Mouse (Mus musculus) gastrocnemius, postnatal 14 days (tissue): ENCODE results near the gene Mapk11. TPM values are rescaled to one million over a fixed set of nuclear protein-coding genes. Genes with fewer than 3 reads are reported as not detected.
A peak's percentile ranks its signal among the peaks of the same experiment; 100 is the strongest.

Source experiments
- DNase-seq: peaks from one replicate; pipeline ENCODE4 v3.0.0; 2021; ENCODE audit warnings: mixed read lengths
- intact Hi-C: fragments of 180-260 bp; cut with DNase I; formaldehyde crosslinking; loops from one replicate; pipeline ENCODE4 v1.15.1; 2025; ENCODE audit warnings: low total_unique reads
- microRNA-seq, 2 experiments: library from miRNA; unstranded; fragments of <30 nt; microRNA quantifications; one replicate each; pipeline ENCODE4 v1.2.0; 2021
- total RNA-seq, 2 experiments: library from RNA; stranded (reverse); gene quantifications; 2 replicates each; pipeline ENCODE4 v1.2.3; 2021

The Mapk11 gene
- total RNA-seq, 2 experiments from 2014 or later = 1.7 TPM

DNA sequence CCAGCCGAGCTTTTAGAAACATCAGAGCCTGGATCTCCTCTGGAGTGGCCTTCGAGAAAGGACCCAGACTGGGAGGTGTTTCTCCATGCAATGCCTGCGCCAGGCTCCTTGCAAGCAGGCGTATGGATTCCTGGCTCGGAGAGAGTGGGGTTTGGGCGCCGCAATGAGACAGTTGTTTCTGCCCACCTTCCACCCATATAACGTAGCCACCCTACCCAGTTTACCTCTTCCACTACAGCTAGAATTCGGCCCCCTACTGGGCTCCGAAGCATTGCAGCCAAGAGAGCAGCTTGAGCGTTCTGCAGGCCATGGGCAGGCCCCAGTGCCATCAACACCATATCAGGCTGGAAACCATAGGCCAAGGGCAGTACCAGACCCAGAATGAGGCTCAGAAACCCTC is 25.8 kb downstream of the Mapk11 start:
- DNase-seq = no peak

DNA sequence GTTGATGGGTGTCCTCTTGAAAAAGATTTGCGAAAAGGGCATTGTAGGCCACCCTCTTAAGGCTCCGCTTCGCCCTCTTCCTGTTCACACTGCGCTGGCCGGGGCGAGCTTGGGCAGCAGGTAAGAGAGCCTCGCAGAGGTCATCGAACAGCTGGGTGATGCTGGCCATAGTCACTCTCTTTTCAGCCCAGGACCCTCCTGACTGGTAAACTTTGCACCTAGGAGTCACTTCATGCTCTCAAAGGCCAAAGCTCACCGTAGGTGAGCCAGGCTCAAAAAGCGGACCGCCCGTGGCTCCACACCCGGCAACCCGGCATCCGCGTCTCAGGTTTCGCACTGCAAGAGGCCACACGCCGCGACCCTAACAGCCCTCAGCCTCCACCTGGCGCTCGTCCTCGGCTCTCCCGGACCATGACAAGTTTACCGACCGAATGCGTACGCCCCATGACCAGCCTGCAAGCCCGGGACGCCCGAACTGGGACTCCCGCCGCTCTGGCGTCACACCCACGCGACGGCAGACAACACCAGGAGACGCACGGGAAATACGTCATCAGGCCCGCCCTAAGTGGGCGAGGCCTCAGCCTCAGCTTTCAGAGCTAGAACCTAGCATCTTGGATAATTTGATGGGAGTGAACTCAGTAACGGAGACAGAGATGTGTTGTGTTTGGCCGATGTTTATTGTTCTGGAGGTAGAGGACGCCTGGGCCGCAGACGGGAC is 26.6 kb downstream of the Mapk11 start, which contains the start of gene Tubgcp6:
TSS of gene Tubgcp6 (minus strand) at position 464 of the 718 bp plus-strand sequence.
- peak; percentile 94 for DNase-seq
- intact Hi-C loops = no loop called here

More for the DNA sequence above, 25.8 kb downstream of the Mapk11 start:
- intact Hi-C loops = no loop called here

DNA sequence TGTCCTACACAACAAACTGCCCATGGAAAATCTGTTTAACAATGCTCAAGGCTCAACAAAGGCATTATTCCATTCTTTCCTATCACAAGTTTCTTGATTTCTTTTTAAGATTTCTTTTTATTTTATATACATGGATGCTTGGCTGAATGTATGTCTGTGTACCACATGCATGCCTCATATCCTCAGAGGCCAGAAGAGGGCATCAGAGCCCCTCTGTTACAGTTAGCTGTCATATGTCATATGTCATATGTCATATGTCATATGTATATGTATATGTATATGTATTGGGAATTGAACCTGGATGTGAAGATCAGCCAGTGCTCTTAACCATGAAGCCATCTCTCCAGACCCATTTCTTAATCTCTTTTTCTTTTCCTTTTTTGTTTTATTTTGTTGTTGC is 31.4 kb downstream of the Mapk11 start:
- no peak for DNase-seq
- intact Hi-C loops = no loop called here

DNA sequence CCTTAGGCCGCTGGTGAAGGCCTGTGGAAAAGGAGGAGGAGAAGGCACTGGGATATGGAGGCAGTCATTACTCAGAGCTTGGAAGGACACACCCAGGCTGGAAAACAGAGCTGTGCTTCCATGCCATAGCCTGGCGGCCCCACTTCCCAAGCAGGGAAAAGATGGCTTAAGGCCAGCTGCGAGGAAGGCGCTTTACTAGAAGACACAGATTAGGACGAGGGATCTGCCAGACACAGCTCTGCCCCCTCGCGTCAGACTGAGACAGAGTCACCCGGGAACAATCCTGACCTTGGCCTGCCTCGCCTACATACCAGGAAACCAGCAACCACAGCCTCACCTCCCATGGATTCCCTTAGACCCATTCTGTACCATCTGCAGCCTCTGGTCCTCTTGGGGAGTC is 39.3 kb downstream of the Mapk11 start:
- intact Hi-C loops = no loop called here
- DNase-seq = no peak

DNA sequence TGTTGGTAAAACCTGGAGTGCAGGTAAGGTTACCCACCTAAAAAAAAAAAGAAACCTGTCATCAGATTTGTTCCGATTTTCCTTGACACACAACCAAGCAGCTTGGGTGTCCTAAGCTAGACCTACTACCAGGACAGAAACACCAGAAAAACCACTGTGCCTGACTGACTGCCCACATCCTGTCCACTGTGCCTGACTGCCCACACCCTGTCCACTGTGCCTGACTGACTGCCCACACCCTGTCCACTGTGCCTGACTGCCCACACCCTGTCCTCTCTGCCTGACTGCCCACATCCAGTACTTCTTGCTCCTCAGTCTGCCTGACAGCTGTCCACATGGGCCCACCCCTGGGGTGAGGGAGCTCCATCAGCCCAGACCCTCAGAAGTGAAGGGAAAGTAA is 42.5 kb downstream of the Mapk11 start:
- intact Hi-C loops = no loop called here
- no peak for DNase-seq

DNA sequence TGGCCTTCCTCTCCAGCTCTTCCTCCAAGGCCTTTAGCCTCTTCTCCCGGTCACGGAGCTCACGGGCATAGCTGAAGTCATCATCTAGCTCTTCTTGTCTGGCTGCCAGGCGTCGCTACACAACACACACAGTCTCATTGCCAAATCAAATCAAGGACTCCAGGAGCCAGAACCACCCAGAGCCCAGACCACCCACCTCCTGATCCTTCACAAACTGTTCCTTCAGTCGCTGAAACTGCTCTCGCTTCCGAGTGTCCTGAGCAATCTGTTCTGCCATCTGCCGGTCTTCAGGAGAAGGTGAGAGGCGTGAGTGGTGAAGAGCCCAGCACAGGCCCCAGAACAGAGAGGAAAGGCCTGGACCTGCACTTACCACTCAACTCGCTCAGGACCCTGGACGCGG is 43.4 kb downstream of the Mapk11 start:
- no peak for DNase-seq
- intact Hi-C loops = no loop called here

DNA sequence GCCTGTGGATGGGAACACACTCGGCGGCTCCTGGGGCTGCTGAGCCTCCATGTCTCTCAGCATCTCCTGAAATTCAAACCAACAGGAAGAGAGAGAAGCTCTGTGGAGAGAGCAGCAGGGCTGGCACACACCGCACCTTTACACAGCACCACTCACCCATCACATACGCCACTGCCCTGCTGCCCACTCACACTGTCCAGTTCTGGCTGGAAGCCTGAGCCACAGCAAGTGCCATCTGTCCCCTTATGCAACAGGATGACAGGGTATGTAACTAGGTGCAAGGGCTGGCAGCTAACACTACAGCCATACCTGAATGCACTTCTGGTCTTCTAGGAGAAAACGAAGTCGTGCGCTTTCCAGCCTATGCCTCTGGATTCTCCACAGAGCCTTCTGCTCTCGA is 45.0 kb downstream of the Mapk11 start:
- intact Hi-C loops = no loop called here
- no peak for DNase-seq

DNA sequence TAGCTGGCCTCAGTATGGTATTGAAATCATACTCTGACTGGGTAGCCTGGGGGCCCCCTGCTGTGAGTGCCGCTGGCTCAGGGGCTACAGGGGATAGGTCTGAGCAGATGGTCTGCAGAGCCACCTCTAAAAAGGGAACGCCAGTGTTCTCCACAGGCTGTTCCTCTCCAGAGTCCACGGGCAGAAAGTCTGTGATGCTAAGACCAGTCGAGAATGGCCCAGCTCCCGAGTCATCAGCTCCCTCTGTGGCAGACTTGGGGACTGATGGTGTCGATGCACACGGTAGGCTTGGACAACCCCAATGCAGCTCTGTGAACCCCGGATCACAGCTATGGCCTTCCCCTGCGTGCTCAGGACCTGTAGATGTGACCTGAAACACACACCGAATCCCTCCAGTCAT is 45.5 kb downstream of the Mapk11 start:
- intact Hi-C loops = no loop called here
- DNase-seq = no peak

DNA sequence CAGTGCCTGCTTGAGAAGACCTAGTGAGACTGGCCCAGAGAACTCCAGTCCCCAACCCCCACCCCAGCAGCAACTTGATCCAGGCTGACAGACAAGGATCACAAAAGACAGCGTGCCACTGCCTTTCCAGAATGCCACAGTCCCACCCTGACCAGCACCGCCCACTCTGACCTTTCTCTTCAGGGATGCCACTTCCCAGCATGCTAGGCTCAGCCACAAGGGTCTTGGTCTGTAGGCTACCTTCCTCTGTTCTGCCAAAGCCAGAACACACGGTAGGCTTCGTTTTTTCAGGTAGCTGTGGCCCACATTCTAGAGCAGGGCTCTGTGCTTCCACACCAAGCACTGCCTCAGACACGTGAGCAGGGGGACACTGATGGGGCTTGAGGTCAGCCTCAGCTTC is 46.8 kb downstream of the Mapk11 start:
- DNase-seq = no peak
- intact Hi-C loops = no loop called here

DNA sequence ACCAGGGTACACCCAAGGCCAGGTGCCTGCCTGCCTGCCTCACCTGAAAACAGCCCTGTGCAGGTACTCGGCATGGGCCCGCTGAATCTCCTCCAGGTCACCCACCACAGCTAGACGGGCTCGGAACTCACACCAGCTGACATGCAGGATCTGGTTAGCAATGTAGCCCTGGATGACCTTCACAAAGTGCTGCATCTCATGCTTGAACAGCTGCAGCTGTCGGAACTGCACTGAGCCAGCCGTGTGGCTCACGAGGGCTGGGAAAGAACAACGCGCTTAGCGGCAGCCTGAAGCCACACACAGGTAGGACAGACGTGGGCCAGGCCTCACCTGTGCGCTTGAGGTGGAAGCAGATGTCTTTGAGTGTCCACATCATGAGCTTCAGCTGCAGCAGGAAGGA is 48.6 kb downstream of the Mapk11 start:
- intact Hi-C loops = no loop called here
- peak; percentile 32 for DNase-seq

DNA sequence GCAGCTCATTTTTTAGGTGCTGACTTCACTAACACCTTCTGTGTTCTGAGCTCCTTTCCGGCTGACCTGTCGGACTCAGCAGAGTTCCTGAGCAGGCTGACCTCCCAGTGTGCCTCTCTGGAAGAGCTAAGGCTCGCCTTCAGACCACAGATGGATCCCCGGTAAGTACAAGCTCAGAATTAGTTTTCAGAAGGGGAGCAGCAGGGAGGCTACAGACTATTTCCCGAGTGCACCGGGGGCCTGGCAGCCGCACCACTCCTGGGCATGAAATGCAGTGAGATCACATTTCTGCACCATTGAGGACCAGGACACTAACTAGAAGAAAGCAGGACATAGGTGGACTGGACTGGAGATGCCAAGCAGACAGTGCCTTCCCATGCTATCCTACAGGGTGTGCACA is 50.8 kb downstream of the Mapk11 start:
- DNase-seq = no peak
- intact Hi-C loops = no loop called here

DNA sequence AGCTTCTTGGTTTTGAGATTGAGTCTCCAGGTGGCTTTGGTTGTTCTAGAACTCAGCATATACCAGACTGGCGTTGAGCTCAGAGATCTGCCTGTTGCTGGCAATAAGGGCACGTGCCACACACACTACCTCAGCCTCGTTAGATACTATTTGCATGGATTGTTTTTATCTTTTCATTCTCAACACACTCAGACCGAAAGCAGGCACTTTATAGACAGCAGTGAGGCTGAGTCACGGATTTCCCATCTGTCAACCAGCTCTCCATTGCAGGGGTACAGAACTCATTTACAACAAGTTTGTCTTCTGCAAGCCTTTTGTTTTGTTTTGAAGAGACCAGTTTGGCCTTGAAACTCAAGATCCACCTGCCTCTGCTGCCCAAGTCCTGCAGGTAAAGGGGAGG is 52.0 kb downstream of the Mapk11 start:
- intact Hi-C loops = no loop called here
- no peak for DNase-seq

Small RNA genes lying within 50 kb of the gene (microRNA-seq; reads per million reads assigned to microRNA genes)
- 0 to 2.2 reads per million in 2 experiments for gene Mir6958
- 0 reads per million in 2 experiments for gene Mir7118

Other genes starting within 250 kb of the Mapk11 start
- gene Ttll8, start 195.2 kb downstream of the Mapk11 start, total RNA-seq = not detected
- under 1 TPM; 0.10 to 0.11 TPM for gene Mlc1, start 170.6 kb downstream of the Mapk11 start, total RNA-seq
- gene Mov10l1, start 166.7 kb downstream of the Mapk11 start, total RNA-seq = not detected
- under 1 TPM in 1 of 2 experiments, not detected in 1; 0.27 TPM for gene Panx2, start 89.9 kb downstream of the Mapk11 start, total RNA-seq
- gene Trabd, start 74.5 kb downstream of the Mapk11 start, total RNA-seq = 10 to 100 TPM; 20.4 to 23.6 TPM
- 10 to 100 TPM in 1 of 2 experiments, 1 to 10 TPM in 1; 9.8 to 10.1 TPM for gene Selenoo, start 60.5 kb downstream of the Mapk11 start, total RNA-seq
- 1 to 10 TPM; 7.2 to 7.3 TPM for gene Tubgcp6, start 26.5 kb downstream of the Mapk11 start, total RNA-seq
- gene Hdac10, start 20.9 kb downstream of the Mapk11 start, total RNA-seq = 1 to 10 TPM; 5.6 to 6.2 TPM
- gene Mapk12, start 8.9 kb downstream of the Mapk11 start, total RNA-seq = 100 to 1,000 TPM in 1 of 2 experiments, 10 to 100 TPM in 1; 91.5 to 104 TPM
- gene Plxnb2, start 31.2 kb upstream of the Mapk11 start, total RNA-seq = 10 to 100 TPM; 20.9 to 23.8 TPM
- gene Dennd6b, start 46.9 kb upstream of the Mapk11 start, total RNA-seq = 1 to 10 TPM; 4.1 to 5.4 TPM
- gene Ppp6r2, start 61.9 kb upstream of the Mapk11 start, total RNA-seq = 10 to 100 TPM; 56.2 to 57.3 TPM
- 10 to 100 TPM; 51.2 to 51.5 TPM for gene Sbf1, start 165.7 kb upstream of the Mapk11 start, total RNA-seq
- not detected for gene Adm2, start 173.1 kb upstream of the Mapk11 start, total RNA-seq
- not detected for gene Miox, start 184.8 kb upstream of the Mapk11 start, total RNA-seq
- gene Lmf2, start 206.0 kb upstream of the Mapk11 start, total RNA-seq = 10 to 100 TPM; 16.9 to 18.3 TPM
- 10 to 100 TPM; 39.0 to 40.8 TPM for gene Ncaph2, start 206.1 kb upstream of the Mapk11 start, total RNA-seq
- 10 to 100 TPM; 15.2 to 15.3 TPM for gene Sco2, start 224.2 kb upstream of the Mapk11 start, total RNA-seq
- gene Tymp, start 227.4 kb upstream of the Mapk11 start, total RNA-seq = under 1 TPM; 0.25 to 0.64 TPM
- gene Odf3b, start 229.7 kb upstream of the Mapk11 start, total RNA-seq = 1 to 10 TPM in 1 of 2 experiments, under 1 TPM in 1; 0.44 to 1.0 TPM
- not detected for gene Klhdc7b, start 235.3 kb upstream of the Mapk11 start, total RNA-seq